Mouse (Mus musculus) erythroid progenitor cell, adult 5-6 weeks (primary cell): ENCODE results near the gene Wdr91. TPM values are rescaled to one million over a fixed set of nuclear protein-coding genes. Genes with fewer than 3 reads are reported as not detected.

Experiments
- ATAC-seq: replicated peaks from 2 replicates; pipeline ENCODE4 v1.8.0; 2016; ENCODE audit warnings: moderate number of reproducible peaks, mild to moderate bottlenecking, moderate TSS enrichment, inconsistent platforms; ENCODE audit not compliant: poor library complexity, low FRiP score, severe bottlenecking
- total RNA-seq, 2 experiments: library from RNA; stranded (forward) in 1 of 2; stranded (reverse) in 1 of 2; fragments of 150-400 nt in 1 of 2; fragments of 186-747, 209-891 nt in 1 of 2; gene quantifications; 2 replicates each; pipeline versions ENCODE4 v1.2.3 to v1.2.4; 2015 to 2017; ENCODE audit warnings: low replicate concordance in 2 of 2

The Wdr91 gene
- total RNA-seq, 2 experiments from 2014 or later: 35.6 to 74.3 TPM

DNA sequence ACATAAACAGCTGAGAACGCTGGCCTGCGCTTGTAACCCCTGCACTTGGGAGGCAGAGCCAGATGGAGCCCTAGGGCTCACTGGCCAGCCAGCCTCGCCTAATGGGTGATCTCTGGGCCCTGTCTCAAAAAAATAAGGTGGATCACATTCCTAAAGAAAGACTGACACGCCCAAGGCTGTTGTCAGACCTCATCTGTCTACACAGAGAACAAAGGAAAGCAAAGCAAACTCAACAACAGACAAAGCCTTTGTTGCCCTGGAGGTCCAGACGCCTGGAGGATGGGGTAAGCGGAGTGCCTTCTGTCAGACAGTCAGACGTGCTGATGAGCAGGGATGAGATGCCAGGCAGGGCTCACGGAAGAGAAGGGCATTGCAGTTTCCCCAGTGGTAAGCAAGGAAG lies 43.9 kb downstream of the Wdr91 start:
- no peak for ATAC-seq

DNA sequence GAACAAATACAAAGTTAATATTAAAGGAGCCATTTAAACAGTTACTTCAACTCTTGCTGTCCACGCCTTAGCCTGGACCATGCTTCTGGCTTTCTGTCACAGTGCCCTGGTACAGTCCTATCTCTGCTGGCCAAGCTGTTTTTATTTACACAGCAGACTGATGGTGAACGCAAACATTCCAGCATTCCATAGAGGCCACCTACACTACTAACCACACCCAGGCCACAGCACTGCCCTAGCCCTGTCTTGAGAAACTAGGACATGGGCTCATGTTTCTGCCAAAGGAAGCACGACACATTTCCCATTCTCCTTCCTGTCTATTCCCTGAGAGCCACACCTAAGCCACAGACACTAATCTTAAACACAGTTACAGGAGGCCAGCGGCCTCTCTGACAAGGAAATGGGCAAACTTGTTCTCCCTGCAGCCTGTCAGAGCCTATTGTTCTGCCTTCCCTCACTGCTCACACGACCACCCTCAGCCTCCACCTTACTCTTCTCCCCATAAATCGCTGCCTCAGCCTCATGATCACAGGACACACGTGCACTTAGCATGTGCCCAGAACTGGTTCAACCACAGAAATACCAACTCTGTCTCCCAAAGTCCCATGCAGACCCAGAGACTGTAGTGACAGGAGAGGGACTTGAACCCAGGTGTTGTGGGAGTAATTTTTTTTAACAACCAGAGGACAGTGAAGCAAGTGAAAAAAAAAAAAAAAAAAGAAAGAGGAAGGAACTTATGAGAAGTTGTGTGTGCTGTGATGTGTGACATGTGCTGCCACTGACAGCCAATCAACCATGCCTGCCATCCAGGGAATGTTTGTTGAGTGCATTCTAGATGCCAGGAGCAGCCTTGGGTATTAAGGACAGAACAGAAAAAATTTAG lies 44.7 kb downstream of the Wdr91 start:
- no peak for ATAC-seq

GRCm38 (mm10) chr6:34865213-34865612 lies 45.5 kb downstream of the Wdr91 start:
- no peak for ATAC-seq

- no peak for ATAC-seq
Observed at GRCm38 (mm10) chr6:34863786-34864514, 46.7 kb downstream of the Wdr91 start.

GRCm38 (mm10) chr6:34862791-34863403 lies 47.8 kb downstream of the Wdr91 start, which contains the start of gene Tmem140:
Gene Tmem140 (plus strand): TSS chr6:34863146.
- ATAC-seq: peak; percentile 74

- peak; percentile 76 for ATAC-seq
Observed at GRCm38 (mm10) chr6:34862381-34862780, 48.3 kb downstream of the Wdr91 start.

DNA sequence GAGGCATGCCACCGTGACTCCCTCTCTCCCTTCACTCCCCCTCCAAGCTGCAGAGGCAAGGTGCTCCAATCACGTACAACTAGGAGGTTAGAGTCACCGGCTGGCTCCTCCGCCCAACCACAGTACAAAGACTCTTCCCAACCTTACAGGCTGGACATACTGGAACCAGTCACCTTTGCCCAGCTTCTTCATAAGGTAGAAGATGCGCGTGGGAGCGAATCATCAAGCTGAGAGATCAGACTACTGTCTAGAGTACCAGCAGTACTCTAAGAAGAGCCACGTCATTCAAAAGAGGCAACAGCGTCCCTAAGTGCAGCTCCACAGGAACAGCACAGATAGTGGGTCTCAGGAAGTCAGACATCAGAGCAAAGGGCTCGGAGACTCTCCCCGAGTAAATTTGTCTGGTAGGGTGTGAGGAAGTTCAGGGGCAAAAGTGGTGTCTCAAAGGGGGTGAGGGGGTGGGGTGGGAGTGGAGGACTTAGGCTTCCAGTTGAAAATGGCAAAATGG lies 49.1 kb downstream of the Wdr91 start:
- ATAC-seq: 0 out of 2 replicates have a peak, but pooled peaks have one; percentile 39

GRCm38 (mm10) chr6:34832352-34832751 lies 78.3 kb downstream of the Wdr91 start:
- ATAC-seq: no peak

Other genes with a start within 250 kb of the Wdr91 start
- 4.2 and 15.1 TPM in 2 replicates for gene Agbl3, start 130.4 kb downstream of the Wdr91 start, total RNA-seq (2015; ENCODE audit: low replicate concordance)
- 8.6 TPM in 1 of 2 replicates, not detected in the other for gene Agbl3, start 130.4 kb downstream of the Wdr91 start, total RNA-seq (2017; ENCODE audit: low replicate concordance)
- 3.8 TPM in 1 of 2 replicates, not detected in the other for gene Tmem140, start 47.7 kb downstream of the Wdr91 start, total RNA-seq (2015; ENCODE audit: low replicate concordance)
- 3.6 and 5.4 TPM in 2 replicates for gene Tmem140, start 47.7 kb downstream of the Wdr91 start, total RNA-seq (2017; ENCODE audit: low replicate concordance)
- 6.7 and 10.5 TPM in 2 replicates for gene Cyren, start 32.8 kb downstream of the Wdr91 start, total RNA-seq (2015; ENCODE audit: low replicate concordance)
- gene Cyren, start 32.8 kb downstream of the Wdr91 start, total RNA-seq (2017; ENCODE audit: low replicate concordance): 6.7 and 9.4 TPM in 2 replicates
- not detected in 2 replicates for gene Stra8, start 9.3 kb upstream of the Wdr91 start, total RNA-seq (2015; ENCODE audit: low replicate concordance)
- gene Stra8, start 9.3 kb upstream of the Wdr91 start, total RNA-seq (2017; ENCODE audit: low replicate concordance): not detected in 2 replicates
- gene Slc23a4, start 77.5 kb upstream of the Wdr91 start, total RNA-seq (2015; ENCODE audit: low replicate concordance): not detected in 2 replicates
- not detected in 2 replicates for gene Slc23a4, start 77.5 kb upstream of the Wdr91 start, total RNA-seq (2017; ENCODE audit: low replicate concordance)
- 42.8 and 80.4 TPM in 2 replicates for gene Cnot4, start 222.8 kb upstream of the Wdr91 start, total RNA-seq (2015; ENCODE audit: low replicate concordance)
- 55.2 and 57.6 TPM in 2 replicates for gene Cnot4, start 222.8 kb upstream of the Wdr91 start, total RNA-seq (2017; ENCODE audit: low replicate concordance)